Mouse (Mus musculus) activated CD4-positive, CD25-positive, alpha-beta regulatory T cell, adult 4 months (primary cell): ENCODE measurements around the gene Clip2. TPM values are rescaled to one million over a fixed set of nuclear protein-coding genes. Genes with fewer than 3 reads are reported as not detected.

Experiments
- ATAC-seq: one replicate; pipeline ENCODE4 v1.8.0; 2017
- polyA plus RNA-seq, 2 experiments: library from polyadenylated mRNA; unstranded; fragments of 100-300 nt; shearing (Covaris generic); gene quantifications; one replicate each; pipeline ENCODE4 v1.2.1; 2017

The Clip2 gene
- polyA plus RNA-seq, 2 experiments from 2014 or later = 0.30 to 1.1 TPM

DNA sequence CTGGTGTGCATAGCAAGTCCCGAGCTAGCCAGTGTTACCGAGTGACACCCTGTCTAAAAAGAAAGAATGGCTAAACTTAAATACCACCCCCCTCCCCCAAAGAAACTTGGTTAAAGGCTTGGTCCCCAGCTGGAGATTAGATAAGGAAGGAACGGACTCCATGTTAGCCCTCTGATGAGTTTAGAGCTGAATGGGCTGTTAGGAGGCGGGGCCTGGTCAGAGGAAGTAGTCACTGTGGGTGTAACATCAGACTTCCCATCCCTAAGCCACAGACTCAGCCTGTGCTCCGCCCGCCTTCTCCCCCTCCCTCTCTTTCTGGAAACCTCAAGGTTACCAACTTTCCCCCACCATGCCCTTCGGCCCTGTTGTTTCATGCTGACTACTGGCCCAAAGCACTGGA, 30.4 kb downstream of the Clip2 start:
- ATAC-seq = no peak

GRCm38 (mm10) chr5:134521131-134521530, 31.1 kb downstream of the Clip2 start:
- ATAC-seq = no peak

DNA sequence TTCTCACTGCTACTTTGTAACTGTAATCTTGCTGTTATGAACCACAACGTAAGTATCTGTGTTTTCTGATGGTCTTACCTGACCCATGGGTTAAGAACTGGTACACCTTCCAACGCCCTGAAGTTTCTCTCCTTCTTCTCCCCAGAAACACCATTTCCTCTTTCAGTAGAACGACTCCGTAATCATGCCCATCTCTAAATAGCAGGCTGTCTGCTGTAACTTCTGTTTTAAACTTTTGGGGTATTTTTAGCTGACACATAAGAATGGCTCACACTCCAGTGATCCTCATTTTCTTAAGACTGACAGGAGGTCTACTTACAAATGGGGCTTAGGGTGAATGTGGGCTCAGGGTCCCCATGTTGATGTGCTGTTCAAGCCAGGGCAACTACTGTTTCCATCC, 32.1 kb downstream of the Clip2 start:
- ATAC-seq = no peak

DNA sequence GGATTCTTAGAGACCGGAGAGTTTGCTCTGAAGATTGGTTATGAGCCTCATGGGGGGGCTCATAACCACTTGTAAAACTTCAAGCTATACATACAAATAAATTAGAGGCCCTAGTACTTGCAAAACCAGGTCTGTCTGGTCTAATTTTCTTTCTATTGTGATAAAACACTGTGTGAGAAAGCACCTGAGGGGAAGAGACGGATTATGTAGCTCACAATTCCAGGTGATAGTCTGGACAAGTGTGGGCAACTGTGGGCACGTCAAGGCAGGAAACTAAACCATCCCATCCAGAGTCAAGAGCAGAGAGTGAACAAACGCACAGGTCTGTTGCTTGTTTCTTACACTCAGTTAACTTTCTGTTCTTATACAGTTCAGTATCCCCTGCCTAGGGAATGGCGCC, 32.8 kb downstream of the Clip2 start:
- ATAC-seq = no peak

- no peak for ATAC-seq
Observed at GRCm38 (mm10) chr5:134512086-134512485, 40.1 kb downstream of the Clip2 start.

GRCm38 (mm10) chr5:134510266-134510665, 42.0 kb downstream of the Clip2 start:
- ATAC-seq = no peak

GRCm38 (mm10) chr5:134508965-134509364, 43.3 kb downstream of the Clip2 start:
- ATAC-seq = no peak

DNA sequence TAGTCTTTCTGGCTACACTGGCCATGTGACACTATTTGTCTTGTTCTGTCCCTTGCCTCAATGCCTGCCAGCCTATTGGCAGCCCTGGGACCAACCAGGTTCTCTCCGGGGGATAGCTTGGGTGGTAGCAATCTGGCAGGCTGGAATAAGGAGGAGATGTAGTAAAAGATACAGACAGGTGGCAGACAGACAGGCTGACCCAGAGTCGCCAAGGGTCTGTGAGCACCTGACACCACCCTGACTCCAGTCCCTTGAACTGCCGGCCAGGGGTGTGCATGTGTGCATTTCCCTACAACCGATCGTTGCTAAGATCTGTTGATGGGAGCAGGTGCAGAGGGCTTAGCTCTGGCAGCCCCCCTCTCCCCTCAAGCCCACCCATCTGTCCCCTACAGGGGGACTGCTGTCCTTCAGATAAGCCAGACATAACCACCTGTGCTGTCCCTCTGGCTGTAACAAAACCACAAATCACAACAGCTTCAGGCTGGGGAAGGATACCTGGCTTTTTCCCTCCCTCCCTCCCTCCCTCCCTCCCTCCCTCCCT, 44.3 kb downstream of the Clip2 start:
- ATAC-seq = no peak

- ATAC-seq = peak; percentile 96
Observed at GRCm38 (mm10) chr5:134507307-134507706, 44.9 kb downstream of the Clip2 start.

- no peak for ATAC-seq
Observed at GRCm38 (mm10) chr5:134505810-134506292, 46.4 kb downstream of the Clip2 start.

- ATAC-seq = no peak
Observed at GRCm38 (mm10) chr5:134502591-134502990, 49.6 kb downstream of the Clip2 start.

- ATAC-seq = no peak
Observed at GRCm38 (mm10) chr5:134501453-134501852, 50.8 kb downstream of the Clip2 start.

DNA sequence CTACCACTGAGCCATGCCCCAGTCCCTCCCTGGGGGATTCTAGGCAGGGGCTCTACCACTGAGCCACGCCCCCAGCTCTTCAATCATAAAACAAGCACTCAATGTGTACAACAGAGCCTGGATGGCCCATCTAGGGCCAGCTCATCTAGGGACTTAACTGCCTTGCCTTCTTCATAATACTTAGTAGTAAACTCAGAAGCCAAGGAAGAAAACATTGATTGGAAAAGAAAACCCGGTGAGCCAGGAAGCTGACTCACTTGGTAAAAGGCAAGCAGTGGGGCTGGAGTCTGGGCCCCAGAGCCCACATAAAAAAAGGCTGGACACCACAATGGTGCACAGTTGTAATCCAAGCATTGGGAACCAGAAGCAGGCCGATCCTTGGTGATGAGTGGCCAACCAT, 51.6 kb downstream of the Clip2 start:
- ATAC-seq = no peak

- ATAC-seq = peak; percentile 68
Observed at GRCm38 (mm10) chr5:134500062-134500461, 52.2 kb downstream of the Clip2 start.

DNA sequence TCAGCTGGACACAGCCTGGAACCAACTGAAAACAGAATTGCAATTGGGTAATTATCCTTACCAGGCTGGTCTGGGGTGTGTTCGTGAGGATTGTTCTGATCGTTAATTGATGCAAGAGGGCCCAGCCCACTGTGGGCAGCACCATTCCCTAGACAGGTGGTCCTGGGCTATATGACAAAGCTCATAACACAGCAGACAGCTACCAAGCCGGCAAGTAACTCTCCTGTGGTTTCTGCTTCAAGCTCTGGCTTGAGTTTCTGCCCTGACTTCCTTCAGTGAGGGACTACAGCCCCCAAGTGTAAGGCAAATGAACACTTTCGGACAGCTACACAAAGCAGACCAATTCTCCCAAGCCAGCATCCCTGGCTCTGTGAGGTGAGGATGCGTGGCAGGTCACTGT, 55.2 kb downstream of the Clip2 start:
- ATAC-seq = no peak

DNA sequence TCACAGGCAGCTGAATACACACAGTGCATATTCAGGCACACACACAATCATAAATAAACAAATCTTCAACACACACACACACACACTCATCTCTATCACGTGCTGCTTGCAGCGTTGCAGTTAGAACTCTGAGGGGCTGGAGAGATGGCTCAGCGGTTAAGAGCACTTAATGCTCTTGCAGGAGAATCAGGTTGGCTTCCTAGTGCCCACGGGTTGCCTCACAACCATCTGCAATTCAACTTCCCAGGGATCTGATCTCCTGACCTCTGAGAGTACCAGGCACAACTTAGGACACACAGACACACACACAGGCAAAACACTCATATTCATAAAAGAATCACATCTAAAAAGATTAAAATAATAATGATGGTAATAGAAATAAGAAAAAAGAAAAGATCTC, 56.4 kb downstream of the Clip2 start:
- no peak for ATAC-seq

DNA sequence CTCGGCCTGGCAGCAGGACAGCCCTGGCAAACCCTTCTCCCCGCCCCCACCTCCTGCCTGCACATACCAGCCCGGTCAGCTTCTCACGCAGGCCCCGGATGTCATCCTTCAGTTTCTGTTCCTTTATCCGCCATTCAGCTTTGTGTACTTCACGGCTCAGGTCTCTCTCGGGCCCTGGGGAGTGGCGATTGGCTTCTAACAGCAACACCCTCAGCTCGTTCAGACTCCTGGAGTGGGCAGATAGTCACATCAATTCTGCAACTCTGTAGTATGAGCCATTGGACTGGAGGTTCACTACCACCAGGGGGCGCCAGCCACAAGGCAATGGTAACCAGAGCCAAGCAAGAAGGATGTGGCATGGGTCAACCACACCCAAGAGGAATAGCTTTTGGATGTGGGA, 58.1 kb downstream of the Clip2 start:
- ATAC-seq = peak; percentile 44

GRCm38 (mm10) chr5:134492956-134493355, 59.3 kb downstream of the Clip2 start:
- no peak for ATAC-seq

GRCm38 (mm10) chr5:134491712-134492417, 60.4 kb downstream of the Clip2 start:
- peak; percentile 91 for ATAC-seq

DNA sequence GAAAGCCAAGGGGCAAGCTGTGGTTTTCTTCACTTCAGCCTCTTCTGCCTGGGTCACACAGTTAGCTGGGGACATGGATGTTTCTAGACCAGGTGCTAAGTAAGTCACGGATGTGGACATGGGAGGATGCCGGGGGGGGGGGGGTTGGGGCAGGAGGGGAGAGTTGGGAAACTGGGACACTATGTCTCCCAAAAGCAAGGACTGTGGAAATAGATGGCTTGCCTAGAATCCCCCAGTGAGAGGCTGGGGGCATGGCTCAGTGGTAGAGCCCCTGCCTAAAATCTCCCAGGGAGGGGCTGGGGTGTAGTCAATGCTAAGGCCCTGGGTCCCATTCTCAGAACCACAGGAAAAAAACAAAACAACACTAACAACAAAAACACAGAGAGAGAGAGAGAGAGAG, 61.0 kb downstream of the Clip2 start:
- ATAC-seq = no peak

DNA sequence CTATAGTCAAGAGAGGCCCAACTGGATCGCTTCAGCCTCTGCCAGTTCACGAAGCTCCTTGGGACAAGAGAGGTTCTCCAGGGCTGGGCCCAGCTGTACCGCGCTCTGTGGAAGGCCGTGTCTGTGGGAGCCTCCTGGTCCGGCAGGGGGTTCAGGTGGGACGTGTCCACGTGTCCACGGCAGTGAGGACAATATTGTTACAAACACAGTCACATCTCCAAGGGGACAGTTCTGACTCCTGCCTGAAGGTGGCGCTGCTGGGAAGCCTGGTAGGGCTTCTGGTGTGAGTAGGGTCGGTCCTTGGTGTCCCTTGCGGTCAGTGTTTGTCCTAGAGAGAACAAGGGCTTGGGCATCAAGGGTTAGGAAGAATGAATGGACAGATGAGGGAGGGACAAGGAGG, 61.8 kb downstream of the Clip2 start:
- ATAC-seq = no peak

DNA sequence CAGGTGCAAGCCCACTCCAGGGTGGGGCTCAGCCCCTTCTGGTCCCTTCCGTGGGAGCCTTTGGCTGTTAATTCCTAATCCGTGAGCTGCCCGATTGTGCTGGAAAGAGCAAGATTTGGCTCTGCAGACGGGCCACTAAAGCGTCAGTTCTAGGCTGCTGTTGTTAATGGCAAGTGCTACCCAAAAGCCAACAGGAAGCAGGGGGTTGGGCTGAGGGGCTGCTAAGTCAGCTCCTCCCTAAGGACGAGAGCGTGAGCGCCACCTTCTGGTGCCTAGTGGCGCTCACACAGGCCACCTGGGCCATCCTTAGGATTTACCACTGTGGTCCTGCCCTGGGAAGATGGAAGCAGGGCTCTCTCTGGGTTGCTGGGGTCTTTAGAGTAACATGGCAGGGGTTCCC, 62.7 kb downstream of the Clip2 start:
- ATAC-seq = peak; percentile 24

DNA sequence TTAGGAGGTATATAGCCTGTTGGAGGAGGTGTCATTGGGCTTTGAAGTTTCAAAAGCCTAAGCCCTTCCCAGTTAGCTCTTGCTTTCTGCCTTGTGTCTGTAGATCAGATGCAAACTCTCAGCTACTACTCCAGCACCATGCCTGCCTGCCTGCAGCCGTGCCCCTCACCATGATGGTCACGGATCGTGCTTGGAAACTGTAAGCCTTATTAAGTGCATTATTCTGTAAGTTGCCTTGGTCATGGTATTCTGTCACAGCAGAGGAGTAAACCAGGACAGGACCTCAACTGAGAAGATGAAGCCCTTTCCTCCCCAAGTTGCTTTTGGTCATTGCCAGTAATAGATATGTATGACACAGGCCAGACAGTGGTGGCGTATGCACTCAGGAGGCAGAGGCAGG, 63.6 kb downstream of the Clip2 start:
- no peak for ATAC-seq

DNA sequence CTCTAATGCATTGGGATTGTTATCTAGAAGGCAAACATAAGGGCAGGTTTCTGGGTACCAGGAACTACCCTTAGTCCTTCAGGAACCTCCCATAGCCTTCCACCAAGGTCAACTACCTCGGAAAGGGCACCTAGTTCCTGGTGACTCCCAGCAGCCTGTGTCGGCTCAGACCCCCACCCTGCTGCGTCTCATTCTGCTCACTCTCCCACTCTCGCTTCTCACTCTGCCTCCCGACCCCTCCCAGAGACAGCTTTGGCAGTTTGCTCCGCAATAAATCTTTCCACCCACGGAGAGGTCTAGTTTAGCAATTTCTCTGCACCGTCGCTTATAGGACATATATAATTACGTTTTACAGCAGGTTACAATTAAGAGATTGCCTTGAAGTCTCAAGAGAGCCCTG, 64.2 kb downstream of the Clip2 start:
- ATAC-seq = no peak
